Mouse (Mus musculus) MEL (cell line): ENCODE results near the gene Rnf212. TPM values are rescaled to one million over a fixed set of nuclear protein-coding genes. Genes with fewer than 3 reads are reported as not detected.

Experiments
- DNase-seq: peaks from one replicate; pipeline ENCODE4 v3.0.0; 2011; ENCODE audit warnings: low read depth, low spot score
- H3K27ac ChIP-seq: 2 replicates; pipeline ENCODE4 v1.5.1; 2012; ENCODE audit warnings: low read depth, mild to moderate bottlenecking, control low read depth, low read length, moderate library complexity; ENCODE audit not compliant: control insufficient read depth
- H3K27me3 ChIP-seq, 2 experiments: fragments of 150-350 bp in 1 of 2; sonication (generic) in 1 of 2; 2 replicates each; pipeline ENCODE4 v1.6.1; 2012; ENCODE audit warnings: low read length in 2 of 2, mild to moderate bottlenecking in 2 of 2, improper control_type of control experiment in 1 of 2, moderate library complexity in 1 of 2; ENCODE audit not compliant: insufficient read depth in 2 of 2, control insufficient read depth in 1 of 2
- H3K36me3 ChIP-seq, 2 experiments: 2 replicates each; pipeline ENCODE4 v1.6.1; 2012 to 2014; ENCODE audit warnings: low read length in 2 of 2, improper control_type of control experiment in 1 of 2, inconsistent platforms in 1 of 2, mild to moderate bottlenecking in 1 of 2; ENCODE audit not compliant: insufficient read depth in 2 of 2, control insufficient read depth in 1 of 2
- H3K4me1 ChIP-seq, 2 experiments: fragments of 150-350 bp in 1 of 2; sonication (generic) in 1 of 2; 2 replicates each; pipeline ENCODE4 v1.6.1; 2012; ENCODE audit warnings: low read length in 2 of 2, improper control_type of control experiment in 1 of 2, mild to moderate bottlenecking in 1 of 2; ENCODE audit not compliant: insufficient read depth in 2 of 2, control insufficient read depth in 1 of 2
- H3K4me3 ChIP-seq, 2 experiments: fragments of 150-350 bp in 1 of 2; sonication (generic) in 1 of 2; 2 replicates each; pipeline ENCODE4 v1.5.1; 2012; ENCODE audit warnings: low read depth in 2 of 2, low read length in 2 of 2, mild to moderate bottlenecking in 2 of 2, moderate library complexity in 2 of 2, control low read depth in 1 of 2, improper control_type of control experiment in 1 of 2; ENCODE audit not compliant: control insufficient read depth in 1 of 2, insufficient read depth in 1 of 2
- H3K79me2 ChIP-seq: 2 replicates; pipeline ENCODE4 v1.6.1; 2012; ENCODE audit warnings: mild to moderate bottlenecking, low read length, moderate library complexity; ENCODE audit not compliant: control insufficient read depth, poor library complexity, insufficient read depth
- H3K9ac ChIP-seq: 2 replicates; pipeline ENCODE4 v1.6.1; 2012; ENCODE audit warnings: low read depth, mild to moderate bottlenecking, control low read depth, low read length, moderate library complexity; ENCODE audit not compliant: control insufficient read depth, poor library complexity, severe bottlenecking
- H3K9me3 ChIP-seq: fragments of 150-350 bp; sonication (generic); replicated peaks from 2 replicates; pipeline ENCODE4 v1.6.1; 2012; ENCODE audit warnings: mild to moderate bottlenecking, low read length, improper control_type of control experiment, moderate library complexity; ENCODE audit not compliant: insufficient read depth
- CHD1 ChIP-seq: IDR thresholded peaks from 2 replicates; pipeline ENCODE4 v1.6.1; 2012; ENCODE audit warnings: low read depth, mild to moderate bottlenecking, inconsistent platforms, low read length, improper control_type of control experiment
- CHD2 ChIP-seq: IDR thresholded peaks from 2 replicates; pipeline ENCODE4 v1.6.1; 2011; ENCODE audit warnings: low read length, improper control_type of control experiment
- CTCF ChIP-seq, 3 experiments: IDR thresholded peaks in 2 of 3; conservative IDR thresholded peaks in 1 of 3; 2 replicates each; pipeline ENCODE4 v1.5.1; 2011 to 2012; ENCODE audit warnings: low read length in 3 of 3, low read depth in 2 of 3, mild to moderate bottlenecking in 2 of 3, improper control_type of control experiment in 1 of 3, inconsistent platforms in 1 of 3, mixed read lengths in 1 of 3, moderate library complexity in 1 of 3; ENCODE audit not compliant: control insufficient read depth in 1 of 3, insufficient read depth in 1 of 3, poor library complexity in 1 of 3, severe bottlenecking in 1 of 3
- ETS1 ChIP-seq: IDR thresholded peaks from 2 replicates; pipeline ENCODE4 v1.6.1; 2012; ENCODE audit warnings: low read depth, mild to moderate bottlenecking, inconsistent platforms, low read length, improper control_type of control experiment, moderate library complexity
- GABPA ChIP-seq: IDR thresholded peaks from 2 replicates; pipeline ENCODE4 v1.6.1; 2012; ENCODE audit warnings: low read depth, mild to moderate bottlenecking, inconsistent platforms, low read length, improper control_type of control experiment, moderate library complexity
- GATA1 ChIP-seq: IDR thresholded peaks from 2 replicates; pipeline ENCODE4 v1.6.1; 2011; ENCODE audit warnings: low read depth, low read length, improper control_type of control experiment
- HCFC1 ChIP-seq: IDR thresholded peaks from 2 replicates; pipeline ENCODE4 v1.6.1; 2012; ENCODE audit warnings: low read depth, mild to moderate bottlenecking, inconsistent platforms, low read length, improper control_type of control experiment, moderate library complexity
- JUND ChIP-seq: IDR thresholded peaks from 2 replicates; pipeline ENCODE4 v1.6.1; 2011; ENCODE audit warnings: low read depth, mild to moderate bottlenecking, improper control_type of control experiment, low read length
- MAFK ChIP-seq: IDR thresholded peaks from 2 replicates; pipeline ENCODE4 v1.6.1; 2011; ENCODE audit warnings: low read depth, mild to moderate bottlenecking, low read length, improper control_type of control experiment, borderline replicate concordance
- MAZ ChIP-seq: IDR thresholded peaks from 2 replicates; pipeline ENCODE4 v1.6.1; 2012; ENCODE audit warnings: low read depth, mild to moderate bottlenecking, inconsistent platforms, low read length, improper control_type of control experiment
- MEF2A ChIP-seq: IDR thresholded peaks from 2 replicates; pipeline ENCODE4 v1.6.1; 2014; ENCODE audit warnings: low read depth, mild to moderate bottlenecking, inconsistent platforms, low read length, improper control_type of control experiment; ENCODE audit not compliant: poor library complexity, insufficient replicate concordance, severe bottlenecking; ENCODE audit errors: extremely low read depth
- MYB ChIP-seq: IDR thresholded peaks from 2 replicates; pipeline ENCODE4 v1.6.1; 2011; ENCODE audit warnings: mild to moderate bottlenecking, low read depth, low read length, improper control_type of control experiment
- NELFE ChIP-seq: IDR thresholded peaks from 2 replicates; pipeline ENCODE4 v1.6.1; 2011; ENCODE audit warnings: low read depth, low read length, improper control_type of control experiment
- NRF1 ChIP-seq: IDR thresholded peaks from 2 replicates; pipeline ENCODE4 v1.6.1; 2014; ENCODE audit warnings: low read depth, mild to moderate bottlenecking, inconsistent platforms, low read length, improper control_type of control experiment, moderate library complexity; ENCODE audit not compliant: poor library complexity, insufficient read depth, severe bottlenecking
- POLR2AphosphoS2 ChIP-seq: IDR thresholded peaks from 2 replicates; pipeline ENCODE4 v1.6.1; 2011; ENCODE audit warnings: low read length, improper control_type of control experiment
- POLR2AphosphoS5 ChIP-seq: IDR thresholded peaks from 2 replicates; pipeline ENCODE4 v1.6.1; 2012; ENCODE audit warnings: low read depth, borderline replicate concordance, mild to moderate bottlenecking, inconsistent platforms, low read length, moderate library complexity, mixed read lengths
- RAD21 ChIP-seq: IDR thresholded peaks from 2 replicates; pipeline ENCODE4 v1.6.1; 2011; ENCODE audit warnings: mild to moderate bottlenecking, low read depth, low read length, improper control_type of control experiment
- RCOR1 ChIP-seq: IDR thresholded peaks from 2 replicates; pipeline ENCODE4 v1.6.1; 2012; ENCODE audit warnings: low read depth, mild to moderate bottlenecking, inconsistent platforms, low read length, improper control_type of control experiment
- SIN3A ChIP-seq: IDR thresholded peaks from 2 replicates; pipeline ENCODE4 v1.6.1; 2012; ENCODE audit warnings: low read length, improper control_type of control experiment, inconsistent platforms
- SMC3 ChIP-seq: IDR thresholded peaks from 2 replicates; pipeline ENCODE4 v1.6.1; 2011; ENCODE audit warnings: low read depth, low read length, improper control_type of control experiment
- USF1 ChIP-seq: IDR thresholded peaks from 2 replicates; pipeline ENCODE4 v1.6.1; 2014; ENCODE audit warnings: low read depth, mild to moderate bottlenecking, inconsistent platforms, low read length, improper control_type of control experiment, moderate library complexity
- USF2 ChIP-seq, 2 experiments: IDR thresholded peaks; 2 replicates each; pipeline ENCODE4 v1.6.1; 2011 to 2012; ENCODE audit warnings: improper control_type of control experiment in 2 of 2, low read length in 2 of 2, borderline replicate concordance in 1 of 2, inconsistent platforms in 1 of 2, low read depth in 1 of 2, mild to moderate bottlenecking in 1 of 2; ENCODE audit not compliant: insufficient read depth in 1 of 2
- ZC3H11A ChIP-seq: IDR thresholded peaks from 2 replicates; pipeline ENCODE4 v1.6.1; 2012; ENCODE audit warnings: low read depth, mild to moderate bottlenecking, inconsistent platforms, low read length, improper control_type of control experiment
- ZNF384 ChIP-seq: IDR thresholded peaks from 2 replicates; pipeline ENCODE4 v1.6.1; 2012; ENCODE audit warnings: low read depth, mild to moderate bottlenecking, inconsistent platforms, low read length, improper control_type of control experiment
- polyA plus RNA-seq, 2 experiments: library from polyadenylated mRNA; stranded (reverse) in 1 of 2; unstranded in 1 of 2; fragments of >175 nt in 1 of 2; fragments of >200 nt in 1 of 2; gene quantifications; 2 replicates each; pipeline versions ENCODE4 v1.2.1 to v1.2.4; 2012; ENCODE audit warnings: low replicate concordance in 2 of 2, low read depth in 1 of 2; ENCODE audit not compliant: insufficient read length in 2 of 2, insufficient read depth in 1 of 2, missing spikeins in 1 of 2
- total RNA-seq: library from RNA; depleted of rRNA; stranded (reverse); fragments of 300-350 nt; gene quantifications from 2 replicates; pipeline ENCODE4 v1.2.3, GENCODE M21; 2012

Rnf212 gene
- total and polyA plus RNA-seq, 3 experiments: 0.46 to 0.58 TPM; not detected in 1

GRCm38 (mm10) chr5:108708419-108708818 is 66.4 kb downstream of the Rnf212 start:
- H3K27ac ChIP-seq: no peak overlapping the region
- H3K79me2 ChIP-seq: no peaks in the 10 kb centered on the region
- no peaks in the 10 kb centered on the region for H3K4me1 ChIP-seq
- H3K36me3 ChIP-seq: no peaks in the 10 kb centered on the region; a peak in 1 of 4 replicates
- TF ChIP-seq ZNF384 (no peak), MYB (no peak), POLR2AphosphoS2 (no peak), ZC3H11A (no peak), RCOR1 (no peak), NELFE (no peak), USF2 (IDR thresholded peaks at IDR 0.05; ENCODE audit: borderline replicate concordance in 1 of 2, insufficient read depth in 1 of 2, low read depth in 1 of 2, low read length in 2 of 2) (no peak), MAFK (no peak), RAD21 (no peak), CHD1 (no peak), MAZ (no peak), CTCF (IDR thresholded peaks at IDR 0.05 in 2 of 3, conservative IDR thresholded peaks at IDR 0.05 in 1 of 3; ENCODE audit: control insufficient read depth in 1 of 3, insufficient read depth in 1 of 3, low read depth in 2 of 3, low read length in 3 of 3, poor library complexity in 1 of 3, severe bottlenecking in 1 of 3) (no peak), CHD2 (no peak), POLR2AphosphoS5 (no peak), SMC3 (no peak), NRF1 (no peak), SIN3A (no peak), ETS1 (no peak), MEF2A (no peak), GABPA (no peak)
- TF ChIP-seq, all 39 proteins: peak for 0
- H3K27me3 ChIP-seq: no peaks in the 10 kb centered on the region
- no peaks in the 10 kb centered on the region for H3K9me3 ChIP-seq
- no peak overlapping the region for H3K9ac ChIP-seq
- no peak for DNase-seq
- no peak overlapping the region for H3K4me3 ChIP-seq

GRCm38 (mm10) chr5:108707758-108708157 is 67.0 kb downstream of the Rnf212 start:
- Histone ChIP-seq H3K9ac (no peak overlapping the region), H3K36me3 (no peaks in the 10 kb centered on the region; a peak in 1 of 4 replicates), H3K9me3 (no peaks in the 10 kb centered on the region), H3K27ac (no peak overlapping the region), H3K4me1 (no peaks in the 10 kb centered on the region), H3K79me2 (no peaks in the 10 kb centered on the region), H3K27me3 (no peaks in the 10 kb centered on the region), H3K4me3 (no peak overlapping the region)
- TF ChIP-seq JUND (no peak), GATA1 (no peak), USF1 (no peak), RAD21 (no peak), HCFC1 (no peak), MYB (no peak), ETS1 (no peak)
- no peak for DNase-seq
